Mouse (Mus musculus) testis, adult 2 months (tissue): Measurements from ENCODE around the gene Trim75. TPM values are rescaled to one million over a fixed set of nuclear protein-coding genes. Genes with fewer than 3 reads are reported as not detected.

ENCODE experiments used
- H3K27ac ChIP-seq: fragments of 200-500 bp; 2 replicates; pipeline ENCODE4 v1.5.1; 2012; ENCODE audit warnings: low read depth, low read length; ENCODE audit not compliant: control insufficient read depth, insufficient read depth
- H3K27me3 ChIP-seq: fragments of 200-500 bp; 2 replicates; pipeline ENCODE4 v1.6.1; 2012; ENCODE audit warnings: mild to moderate bottlenecking, low read length, moderate library complexity; ENCODE audit not compliant: control insufficient read depth, insufficient read depth
- H3K36me3 ChIP-seq: fragments of 200-500 bp; 2 replicates; pipeline ENCODE4 v1.6.1; 2012; ENCODE audit warnings: mild to moderate bottlenecking, low read length; ENCODE audit not compliant: control insufficient read depth, insufficient read depth
- H3K4me1 ChIP-seq: fragments of 200-500 bp; 2 replicates; pipeline ENCODE4 v1.6.1; 2012; ENCODE audit warnings: low read length; ENCODE audit not compliant: control insufficient read depth, insufficient read depth
- H3K4me3 ChIP-seq: fragments of 200-500 bp; 2 replicates; pipeline ENCODE4 v1.5.1; 2012; ENCODE audit warnings: low read depth, mild to moderate bottlenecking, low read length, moderate library complexity, mixed read lengths; ENCODE audit not compliant: control insufficient read depth
- CTCF ChIP-seq: fragments of 200-500 bp; IDR thresholded peaks from 2 replicates; pipeline ENCODE4 v1.5.1; 2012; ENCODE audit warnings: low read depth, mild to moderate bottlenecking, inconsistent platforms, low read length, moderate library complexity; ENCODE audit not compliant: control insufficient read depth, insufficient read depth, insufficient replicate concordance
- POLR2A ChIP-seq: fragments of 200-500 bp; IDR thresholded peaks from 2 replicates; pipeline ENCODE4 v1.6.1; 2012; ENCODE audit warnings: low read depth, mild to moderate bottlenecking, inconsistent platforms, low read length, moderate library complexity; ENCODE audit not compliant: control insufficient read depth
- polyA plus RNA-seq: library from polyadenylated mRNA; depleted of rRNA; stranded (reverse); fragments of >200 nt; gene quantifications from 2 replicates; pipeline ENCODE4 v1.2.3, GENCODE M21; 2012; rRNA removed

The Trim75 gene
- not detected in 2 replicates for polyA plus RNA-seq

- Histone ChIP-seq H3K27me3 (no peaks in the 10 kb centered on the region), H3K27ac (no peak within 1 kb of the TSS), H3K36me3 (no peaks in the 10 kb centered on the region), H3K4me1 (no peaks in the 10 kb centered on the region), H3K4me3 (no peak within 1 kb of the TSS)
- TF ChIP-seq CTCF (no peak), POLR2A (no peak)
Observed at GRCm38 (mm10) chr8:64987731-64988130, at the start of gene Trim75. TSS of gene Trim75 (minus strand) at chr8:64987831.

- H3K27ac ChIP-seq: no peak within 1 kb of the TSS
Observed at GRCm38 (mm10) chr8:65037117-65037533, 49.5 kb upstream of the Trim75 start, which contains the start of gene Apela. TSS of gene Apela (minus strand) at chr8:65037336.

GRCm38 (mm10) chr8:65034136-65034535 is 46.5 kb upstream of the Trim75 start:
- H3K27me3 ChIP-seq: no peaks in the 10 kb centered on the region
- TF ChIP-seq POLR2A: no peak
- TF ChIP-seq CTCF: no peak
- H3K4me1 ChIP-seq: peaks cover 6% of the 10 kb centered on the region; the same call in 1 of the 2 replicates
- no peak overlapping the region for H3K4me3 ChIP-seq
- H3K27ac ChIP-seq: no peak overlapping the region
- H3K36me3 ChIP-seq: no peaks in the 10 kb centered on the region

More at GRCm38 (mm10) chr8:65037117-65037533, 49.5 kb upstream of the Trim75 start, which contains the start of gene Apela:
- H3K36me3 ChIP-seq: no peaks in the 10 kb centered on the region
- H3K27me3 ChIP-seq: no peaks in the 10 kb centered on the region
- peaks cover 2% of the 10 kb centered on the region; the same call in 1 of the 2 replicates for H3K4me1 ChIP-seq
- TF ChIP-seq POLR2A (no peak), CTCF (no peak)
- no peak within 1 kb of the TSS for H3K4me3 ChIP-seq

- Histone ChIP-seq H3K4me3 (no peak overlapping the region), H3K27me3 (no peaks in the 10 kb centered on the region), H3K36me3 (no peaks in the 10 kb centered on the region), H3K27ac (no peak overlapping the region), H3K4me1 (peaks cover 6% of the 10 kb centered on the region; the same call in 1 of the 2 replicates)
- TF ChIP-seq CTCF (no peak), POLR2A (no peak)
Observed at GRCm38 (mm10) chr8:65033056-65033455, 45.4 kb upstream of the Trim75 start.

GRCm38 (mm10) chr8:65032107-65032506 is 44.5 kb upstream of the Trim75 start:
- Histone ChIP-seq H3K36me3 (no peaks in the 10 kb centered on the region), H3K4me1 (peaks cover 6% of the 10 kb centered on the region; the same call in 1 of the 2 replicates), H3K27me3 (no peaks in the 10 kb centered on the region), H3K27ac (no peak overlapping the region), H3K4me3 (no peak overlapping the region)
- no peak for TF ChIP-seq CTCF

GRCm38 (mm10) chr8:65030735-65031485 is 43.3 kb upstream of the Trim75 start:
- H3K27ac ChIP-seq: no peak overlapping the region
- H3K36me3 ChIP-seq: no peaks in the 10 kb centered on the region
- H3K4me3 ChIP-seq: no peak overlapping the region
- H3K27me3 ChIP-seq: no peaks in the 10 kb centered on the region
- H3K4me1 ChIP-seq: peaks cover 6% of the 10 kb centered on the region; the same call in 1 of the 2 replicates
- TF ChIP-seq CTCF (no peak), POLR2A (no peak)

- H3K4me3 ChIP-seq: no peak overlapping the region
- H3K36me3 ChIP-seq: no peaks in the 10 kb centered on the region
- TF ChIP-seq POLR2A (no peak), CTCF (no peak)
- H3K27ac ChIP-seq: no peak overlapping the region
- no peaks in the 10 kb centered on the region for H3K27me3 ChIP-seq
- H3K4me1 ChIP-seq: peaks cover 4% of the 10 kb centered on the region; the same call in 1 of the 2 replicates
Observed at GRCm38 (mm10) chr8:65029776-65030175, 42.1 kb upstream of the Trim75 start.
